Mouse (Mus musculus) embryonic fibroblast, embryonic 13.5 days (primary cell): ENCODE measurements around the gene Slc20a1.

ENCODE experiments used
- CTCF ChIP-seq: IDR thresholded peaks from 2 replicates; pipeline ENCODE4 v1.5.1; 2011; ENCODE audit warnings: mild to moderate bottlenecking, control low read depth, low read length, moderate library complexity, borderline replicate concordance; ENCODE audit not compliant: insufficient read depth
- POLR2A ChIP-seq: IDR thresholded peaks from 2 replicates; pipeline ENCODE4 v1.6.1; 2011; ENCODE audit warnings: low read depth, mild to moderate bottlenecking, control low read depth, low read length, moderate library complexity

DNA sequence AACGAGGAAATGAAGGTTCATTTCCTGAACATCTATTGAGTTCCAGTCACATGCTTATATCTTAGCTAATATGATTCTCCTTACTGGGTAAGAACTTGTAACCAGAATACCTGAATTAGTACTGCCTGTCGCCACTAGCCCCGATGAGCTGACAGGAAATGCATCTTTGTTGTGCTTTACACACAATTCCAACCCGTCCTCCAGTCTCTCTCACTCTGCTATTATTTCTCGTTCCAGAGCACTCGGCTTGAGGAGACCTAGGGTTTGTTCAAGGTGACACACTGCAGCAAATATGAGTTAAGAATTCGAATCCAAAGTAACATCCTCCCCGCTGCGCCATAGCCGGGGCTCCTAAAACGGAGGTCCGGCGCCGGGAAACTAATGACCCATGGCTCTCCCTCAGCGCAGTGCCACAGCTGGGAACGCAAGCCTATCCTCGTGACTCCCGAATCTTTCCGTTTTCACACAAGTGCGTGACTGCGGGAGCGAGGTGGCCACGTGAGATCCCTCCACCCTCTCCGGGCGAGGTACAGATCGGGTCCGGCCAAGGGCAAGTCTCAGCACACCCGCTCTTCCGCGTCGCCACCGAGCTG lies 625 bp upstream of the Slc20a1 start:
- no peak for TF ChIP-seq CTCF
- 0 out of 2 replicates have a peak, but pooled peaks have one; percentile 8 for TF ChIP-seq POLR2A
